Mouse (Mus musculus) splenic B cell, adult 2 months (primary cell): Measurements from ENCODE around the gene Gm17571.

Experiments
- DNase-seq: peaks from one replicate; pipeline ENCODE4 v3.0.0-alpha.2; 2011; ENCODE audit warnings: low read depth, low spot score
- H3K27me3 ChIP-seq: 2 replicates; pipeline ENCODE4 v1.6.1; 2012; ENCODE audit warnings: mild to moderate bottlenecking, low read length, moderate library complexity, mixed read lengths; ENCODE audit not compliant: control insufficient read depth, poor library complexity, insufficient read depth, severe bottlenecking
- H3K36me3 ChIP-seq: 2 replicates; pipeline ENCODE4 v1.6.1; 2012; ENCODE audit warnings: mild to moderate bottlenecking, low read length, moderate library complexity, mixed read lengths; ENCODE audit not compliant: control insufficient read depth, poor library complexity, insufficient read depth, severe bottlenecking

Gm17571 gene

GRCm38 (mm10) chr9:13446703-13447285 lies at the start of gene Gm17571:
Gm17571 (minus strand) TSS chr9:13446753.
- DNase-seq: no peak
- H3K27me3 ChIP-seq: no peaks in the 10 kb centered on the region

GRCm38 (mm10) chr9:13495530-13495929 lies 49.0 kb upstream of the Gm17571 start:
- Histone ChIP-seq H3K27me3 (no peaks in the 10 kb centered on the region), H3K36me3 (no peaks in the 10 kb centered on the region; the same call in 1 of the 2 replicates)
- DNase-seq: no peak

More at GRCm38 (mm10) chr9:13446703-13447285, at the start of gene Gm17571:
- H3K36me3 ChIP-seq: no peaks in the 10 kb centered on the region; the same call in 1 of the 2 replicates

DNA sequence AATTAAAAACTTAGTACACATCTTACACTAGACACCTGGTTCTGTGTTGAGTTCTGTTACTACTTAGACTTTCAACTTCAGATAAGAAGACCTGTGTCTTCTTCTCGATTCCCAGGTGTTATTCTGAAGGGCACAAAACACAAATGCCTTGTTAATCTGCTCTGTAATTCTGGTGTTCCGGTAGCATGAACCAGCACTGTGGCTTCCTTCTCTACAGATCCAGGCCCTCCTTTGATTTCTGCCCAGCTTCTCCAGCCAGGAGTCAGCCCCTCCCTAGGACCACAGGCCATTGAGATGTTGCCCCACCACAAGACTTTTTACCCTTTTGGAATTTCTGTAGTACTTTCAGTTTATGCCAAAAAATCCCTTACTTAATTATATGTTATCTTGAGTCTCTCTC lies 47.2 kb upstream of the Gm17571 start:
- DNase-seq: no peak
- Histone ChIP-seq H3K27me3 (no peaks in the 10 kb centered on the region), H3K36me3 (no peaks in the 10 kb centered on the region; the same call in 1 of the 2 replicates)

GRCm38 (mm10) chr9:13492807-13493206 lies 46.3 kb upstream of the Gm17571 start:
- Histone ChIP-seq H3K27me3 (no peaks in the 10 kb centered on the region), H3K36me3 (no peaks in the 10 kb centered on the region)
- DNase-seq: peak; percentile 27

GRCm38 (mm10) chr9:13491854-13492620 lies 45.5 kb upstream of the Gm17571 start:
- Histone ChIP-seq H3K27me3 (no peaks in the 10 kb centered on the region), H3K36me3 (no peaks in the 10 kb centered on the region)
- no peak for DNase-seq

GRCm38 (mm10) chr9:13491107-13491506 lies 44.6 kb upstream of the Gm17571 start:
- Histone ChIP-seq H3K36me3 (no peaks in the 10 kb centered on the region), H3K27me3 (no peaks in the 10 kb centered on the region)
- no peak for DNase-seq

- no peaks in the 10 kb centered on the region for H3K27me3 ChIP-seq
- no peak for DNase-seq
- no peaks in the 10 kb centered on the region for H3K36me3 ChIP-seq
These were observed 39.4 kb upstream of the Gm17571 start for GRCm38 (mm10) chr9:13485914-13486313.

DNA sequence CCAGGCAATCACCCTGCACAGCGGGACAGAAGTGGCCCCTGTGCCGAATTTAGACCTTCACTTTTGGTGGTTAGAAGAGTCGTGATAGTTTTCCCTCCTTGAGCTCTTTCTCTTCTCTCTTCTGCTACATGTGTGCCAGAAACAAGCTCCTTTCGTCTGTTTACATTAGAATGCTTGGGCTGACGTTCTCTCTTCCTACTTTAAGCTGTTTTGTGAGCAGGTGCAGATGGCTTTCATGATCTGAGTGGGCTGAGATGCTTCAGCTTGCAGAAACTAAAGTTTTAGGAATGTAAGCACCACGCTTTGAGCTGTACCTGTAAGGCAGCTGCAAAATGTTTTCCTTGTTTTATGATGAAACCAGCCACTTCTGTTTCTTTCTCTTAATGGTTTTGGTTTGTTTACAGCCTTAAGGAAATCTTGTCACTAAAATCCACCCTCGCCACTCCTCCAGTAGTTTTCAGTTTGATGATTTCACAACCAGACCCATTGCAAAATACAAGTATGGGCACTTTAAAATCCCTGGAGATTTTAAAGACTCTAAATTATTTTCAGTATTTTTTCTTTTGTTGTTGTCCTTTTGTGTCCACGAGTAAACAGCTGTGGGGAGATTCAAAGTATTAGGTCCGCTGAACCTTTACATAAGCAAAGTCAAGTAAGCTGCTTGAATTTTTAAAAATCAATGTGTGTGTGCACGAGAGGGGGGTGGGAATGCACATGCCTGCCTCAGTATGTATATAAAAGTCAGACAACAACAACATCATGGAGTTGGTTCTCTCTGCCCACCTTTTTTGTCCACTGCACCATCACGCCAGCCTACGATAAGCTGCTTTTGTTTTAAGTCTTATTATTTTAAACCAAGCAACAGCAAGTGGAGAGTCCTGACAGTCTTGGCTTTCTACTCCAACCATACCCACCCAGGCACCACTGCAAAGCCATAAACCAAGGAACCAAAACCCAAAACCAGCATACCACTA lies 38.0 kb upstream of the Gm17571 start:
- Histone ChIP-seq H3K36me3 (no peaks in the 10 kb centered on the region), H3K27me3 (no peaks in the 10 kb centered on the region)
- no peak for DNase-seq

DNA sequence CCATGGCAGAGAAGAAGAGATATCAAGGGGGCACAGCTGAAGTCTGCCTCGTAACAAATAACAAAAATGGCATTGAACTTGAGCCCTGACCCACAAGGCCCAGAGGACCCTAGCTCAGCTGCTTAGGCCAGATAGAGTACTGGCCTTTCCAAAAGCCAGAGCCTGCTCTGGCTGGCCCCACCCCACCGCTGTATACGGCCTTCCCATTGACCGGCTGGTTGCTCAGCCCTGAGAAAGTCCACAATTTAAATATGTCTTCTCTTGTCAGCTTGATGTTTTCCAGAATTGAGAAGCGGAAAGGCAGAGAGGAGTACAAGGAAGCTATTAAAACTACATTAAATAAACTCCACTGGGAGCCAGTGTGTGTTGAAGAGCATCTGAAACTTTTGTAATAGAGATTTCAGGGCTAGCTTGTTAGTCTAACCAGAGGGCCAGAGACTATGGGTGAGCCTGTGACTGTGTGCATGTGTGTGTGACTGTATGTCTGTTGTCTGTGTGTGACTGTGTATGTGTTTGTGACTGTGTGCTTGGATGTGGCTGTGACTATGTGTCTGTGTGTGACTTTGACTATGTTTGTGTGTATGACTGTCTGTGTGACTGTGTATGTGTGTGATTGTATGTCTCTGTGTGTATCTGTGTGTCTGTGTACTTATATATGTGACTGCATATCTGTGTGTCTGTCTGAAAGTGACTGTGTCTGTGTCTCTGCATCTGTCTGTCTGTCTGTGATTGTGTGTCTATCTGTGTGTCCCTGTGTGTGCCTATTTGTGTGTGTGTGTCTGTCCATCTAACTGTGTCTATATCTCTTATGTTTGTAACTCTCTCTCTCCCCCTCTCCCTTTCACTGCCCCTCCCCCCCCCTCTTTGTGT lies 36.9 kb upstream of the Gm17571 start:
- H3K27me3 ChIP-seq: no peaks in the 10 kb centered on the region
- no peak for DNase-seq
- no peaks in the 10 kb centered on the region for H3K36me3 ChIP-seq

DNA sequence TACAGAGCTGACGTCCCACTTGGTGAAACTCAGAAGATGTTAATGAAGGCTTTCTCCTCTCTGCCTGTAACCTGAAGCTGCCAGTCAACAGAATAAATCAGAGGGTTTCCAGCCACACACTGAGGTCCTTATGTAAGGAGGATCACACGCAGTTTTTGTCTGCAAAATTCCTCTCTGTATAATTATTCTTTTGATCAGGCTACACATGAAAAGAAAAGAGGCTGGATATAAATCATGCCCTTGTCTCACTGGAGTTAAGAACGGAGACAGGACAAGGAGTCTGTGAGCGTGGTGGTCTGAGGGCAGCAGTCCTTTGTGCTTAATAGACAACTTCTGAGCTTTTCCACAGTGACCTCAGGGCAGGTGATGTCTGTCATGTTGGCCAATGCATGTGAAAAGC lies 32.7 kb upstream of the Gm17571 start:
- no peaks in the 10 kb centered on the region for H3K36me3 ChIP-seq
- DNase-seq: no peak
- no peaks in the 10 kb centered on the region for H3K27me3 ChIP-seq

DNA sequence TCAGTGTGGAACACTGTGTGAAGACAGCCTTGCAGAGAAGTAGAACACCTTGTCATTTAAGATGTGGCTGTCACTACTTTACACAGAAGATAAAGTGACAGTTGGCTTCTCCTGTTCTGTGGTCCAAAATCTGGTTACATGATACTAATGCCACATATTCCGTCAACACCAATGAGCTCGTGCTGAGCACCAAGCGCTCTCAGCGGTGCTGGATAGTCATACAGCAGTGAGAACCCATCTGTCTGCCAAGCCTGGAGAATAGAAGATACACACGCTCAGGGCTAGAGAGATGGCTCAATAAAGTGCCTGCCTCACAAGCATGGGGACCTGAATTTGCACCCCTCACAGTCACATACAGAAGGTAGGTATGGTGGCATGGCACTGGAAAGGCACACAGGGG lies 28.4 kb upstream of the Gm17571 start:
- DNase-seq: no peak
- Histone ChIP-seq H3K27me3 (no peaks in the 10 kb centered on the region), H3K36me3 (no peaks in the 10 kb centered on the region)

- DNase-seq: peak; percentile 54
- no peaks in the 10 kb centered on the region for H3K36me3 ChIP-seq
- H3K27me3 ChIP-seq: no peaks in the 10 kb centered on the region
These were observed 23.5 kb upstream of the Gm17571 start for GRCm38 (mm10) chr9:13470013-13470412.

DNA sequence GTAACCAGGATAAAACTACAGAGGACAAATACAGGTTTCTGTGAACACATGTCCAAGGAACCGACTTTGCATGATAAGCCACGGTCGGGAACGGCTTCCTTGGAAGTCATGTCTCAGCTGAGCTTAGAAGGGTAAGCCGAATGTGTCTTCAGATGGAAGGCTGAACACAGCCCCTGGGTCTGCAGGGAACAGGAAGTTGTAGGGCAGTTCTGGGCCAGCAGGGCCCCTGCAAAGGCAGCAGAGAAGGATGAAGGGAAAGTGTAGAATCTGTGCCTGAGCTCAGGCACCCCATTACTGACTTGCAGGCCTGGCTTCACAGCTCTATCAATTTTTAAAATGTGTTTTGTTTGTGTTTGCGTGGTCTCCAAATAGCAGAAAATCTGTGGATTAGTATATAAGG lies 22.2 kb upstream of the Gm17571 start:
- peak; percentile 44 for DNase-seq
- Histone ChIP-seq H3K36me3 (no peaks in the 10 kb centered on the region), H3K27me3 (no peaks in the 10 kb centered on the region)

DNA sequence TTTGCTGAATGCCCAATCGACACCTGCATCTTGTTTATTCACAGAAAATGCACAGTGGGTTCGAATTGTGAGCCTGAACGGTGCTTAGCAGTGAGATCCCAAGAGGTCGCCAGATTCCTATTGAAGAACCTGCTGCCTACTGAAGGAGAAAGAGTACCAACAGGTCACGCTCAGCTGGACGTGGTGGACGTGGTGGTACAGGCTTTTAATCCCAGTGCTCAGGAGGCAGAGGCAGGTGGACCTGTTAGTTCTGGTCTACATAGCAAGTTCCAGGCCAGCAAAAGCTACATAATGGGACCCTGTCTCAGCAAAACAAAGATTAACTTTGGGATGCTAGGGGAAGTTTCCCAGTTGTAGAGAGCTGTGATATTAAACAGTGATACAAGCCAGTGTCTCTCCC lies 21.2 kb upstream of the Gm17571 start:
- no peaks in the 10 kb centered on the region for H3K36me3 ChIP-seq
- DNase-seq: no peak
- H3K27me3 ChIP-seq: no peaks in the 10 kb centered on the region
